Mouse (Mus musculus) embryo, embryonic 10.5 days (tissue): ENCODE results near the gene Cd3e.

Experiments used
- DNase-seq: peaks from one replicate; pipeline ENCODE4 v3.0.0-alpha.2; 2015; ENCODE audit warnings: low spot score

Gene Cd3e

GRCm38 (mm10) chr9:45015841-45016240 lies 6.4 kb upstream of the Cd3e start:
- no peak for DNase-seq

- no peak for DNase-seq
These were observed 5.5 kb upstream of the Cd3e start for GRCm38 (mm10) chr9:45014879-45015278.

GRCm38 (mm10) chr9:45011291-45011690 lies 1.9 kb upstream of the Cd3e start:
- DNase-seq, result no peak

DNA sequence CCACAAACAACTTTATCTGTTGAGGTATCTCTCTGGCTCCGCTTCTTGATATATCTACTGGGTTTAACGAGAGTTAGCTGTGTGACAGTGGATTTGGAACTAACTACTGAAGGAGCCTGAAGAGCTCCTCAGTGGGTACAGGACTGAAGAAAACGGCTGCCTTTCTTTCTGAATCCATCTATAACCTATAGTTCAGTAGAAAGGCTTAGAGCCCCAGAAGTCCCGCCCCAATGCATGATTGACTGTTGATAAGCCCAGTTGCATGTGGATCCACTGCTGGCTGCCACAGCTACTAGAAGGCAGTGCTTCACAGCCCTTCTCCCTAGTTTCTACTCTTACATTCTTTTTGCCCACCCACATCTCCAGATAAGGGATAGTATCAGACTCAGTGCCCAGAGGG lies 1.0 kb upstream of the Cd3e start:
- peak; percentile 5 for DNase-seq

GRCm38 (mm10) chr9:45008342-45008741 lies 1.1 kb downstream of the Cd3e start:
- DNase-seq, result no peak

DNA sequence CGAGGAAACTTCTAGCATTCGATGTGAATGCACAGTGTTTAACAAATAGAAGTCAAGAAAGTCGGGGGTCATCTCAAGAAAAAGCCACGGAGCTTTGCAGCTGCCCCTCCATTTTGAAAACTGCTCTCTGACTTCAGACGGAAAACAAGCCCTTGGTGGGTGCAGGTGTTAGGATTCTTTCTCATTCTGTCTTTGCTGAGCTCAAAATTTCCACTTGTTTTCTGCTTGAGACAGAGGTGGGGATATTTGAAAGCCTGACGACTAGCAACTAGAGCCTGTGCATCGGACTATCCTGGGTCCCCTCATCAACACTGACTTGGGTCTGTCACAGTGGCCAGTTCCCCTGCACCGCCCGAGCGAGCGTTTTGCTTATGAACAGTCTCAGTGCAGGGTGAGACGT lies 2.0 kb downstream of the Cd3e start:
- DNase-seq, result no peak

- no peak for DNase-seq
These were observed 9.2 kb downstream of the Cd3e start for GRCm38 (mm10) chr9:45000249-45000648.

DNA sequence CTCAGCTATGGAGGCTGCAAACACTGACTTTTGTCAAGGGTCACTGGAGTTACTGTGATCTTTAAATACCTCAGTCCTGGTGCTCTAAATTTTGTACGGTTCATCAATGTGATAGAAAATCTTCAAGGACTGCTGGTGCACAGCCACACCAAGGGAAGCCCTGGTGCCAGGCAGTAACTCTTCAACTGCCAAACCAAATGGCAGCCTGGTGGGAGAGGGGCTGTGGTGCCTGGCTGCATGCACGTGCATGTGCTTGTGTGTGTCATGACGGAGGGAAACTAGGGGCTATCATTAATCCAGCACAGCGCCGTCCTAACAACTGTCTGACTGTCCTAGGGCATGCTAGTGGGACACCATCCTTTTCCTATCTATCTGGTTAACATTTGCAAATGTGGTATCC lies 9.7 kb downstream of the Cd3e start:
- no peak for DNase-seq

DNA sequence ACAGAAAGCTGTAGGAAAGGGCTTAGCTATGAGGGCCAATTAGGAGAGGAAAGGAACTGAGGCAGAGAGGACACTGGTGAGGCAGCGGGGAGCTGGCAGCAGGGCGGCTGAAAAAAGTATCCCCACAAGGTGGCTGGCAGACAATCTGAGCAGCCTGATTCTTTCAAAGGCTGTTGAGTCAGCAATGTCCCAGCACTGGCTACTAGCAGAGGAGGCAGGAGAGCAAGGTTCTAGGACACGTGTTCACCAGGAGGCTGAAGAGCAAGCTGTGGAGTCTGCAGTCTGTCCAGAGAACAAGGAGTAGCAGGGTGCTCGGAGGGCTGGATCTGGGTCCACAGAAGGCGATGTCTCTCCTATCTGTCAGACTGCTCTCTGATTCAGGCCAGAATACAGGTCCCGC lies 10.3 kb downstream of the Cd3e start:
- no peak for DNase-seq

- no peak for DNase-seq
These were observed 11.3 kb downstream of the Cd3e start for GRCm38 (mm10) chr9:44998138-44998537.

DNA sequence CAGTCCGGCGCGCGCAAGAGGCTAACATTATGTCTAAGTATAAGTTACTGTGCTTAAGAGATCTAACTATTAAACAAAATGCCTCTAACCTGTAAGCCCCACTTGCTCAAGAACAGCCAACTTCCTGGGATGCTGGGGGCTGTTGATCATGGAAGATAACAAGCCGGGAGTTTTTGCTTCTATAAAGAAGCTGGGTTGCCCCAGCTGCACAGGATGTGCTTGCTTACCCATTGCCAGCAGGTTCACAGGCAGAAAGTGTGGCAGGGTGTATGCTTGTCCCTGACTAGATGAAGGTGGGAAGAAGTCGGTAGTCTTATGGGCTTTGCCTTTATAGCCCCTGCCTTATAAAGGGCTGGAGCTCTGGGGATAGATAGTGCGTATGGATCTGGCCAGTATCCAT lies 12.8 kb downstream of the Cd3e start:
- no peak for DNase-seq

- no peak for DNase-seq
These were observed 14.5 kb downstream of the Cd3e start for GRCm38 (mm10) chr9:44994962-44995361.

GRCm38 (mm10) chr9:44993268-44993667 lies 16.2 kb downstream of the Cd3e start:
- no peak for DNase-seq

DNA sequence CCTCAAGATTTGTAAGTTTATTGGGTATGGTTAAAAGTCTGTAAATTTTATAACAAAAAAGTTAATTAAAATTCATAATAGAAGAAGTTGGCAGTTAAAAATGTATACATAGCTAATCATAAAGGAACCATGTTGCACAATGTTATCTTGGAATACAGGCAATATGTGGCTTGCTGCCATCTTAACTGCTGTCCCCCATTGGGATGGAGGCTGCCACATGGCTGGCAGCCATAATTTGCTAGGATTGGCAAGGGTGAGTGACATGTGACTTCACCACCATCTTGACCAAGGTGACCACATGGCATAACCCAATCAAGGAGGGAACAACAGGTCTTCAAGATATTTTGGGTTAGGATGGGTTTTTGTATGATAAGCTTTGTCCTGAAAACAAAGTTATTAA lies 17.2 kb downstream of the Cd3e start:
- no peak for DNase-seq

GRCm38 (mm10) chr9:44991821-44992220 lies 17.6 kb downstream of the Cd3e start:
- no peak for DNase-seq

GRCm38 (mm10) chr9:44986976-44987375 lies 22.5 kb downstream of the Cd3e start:
- DNase-seq, result no peak

- DNase-seq, result no peak
These were observed 23.1 kb downstream of the Cd3e start for GRCm38 (mm10) chr9:44986242-44986781.

DNA sequence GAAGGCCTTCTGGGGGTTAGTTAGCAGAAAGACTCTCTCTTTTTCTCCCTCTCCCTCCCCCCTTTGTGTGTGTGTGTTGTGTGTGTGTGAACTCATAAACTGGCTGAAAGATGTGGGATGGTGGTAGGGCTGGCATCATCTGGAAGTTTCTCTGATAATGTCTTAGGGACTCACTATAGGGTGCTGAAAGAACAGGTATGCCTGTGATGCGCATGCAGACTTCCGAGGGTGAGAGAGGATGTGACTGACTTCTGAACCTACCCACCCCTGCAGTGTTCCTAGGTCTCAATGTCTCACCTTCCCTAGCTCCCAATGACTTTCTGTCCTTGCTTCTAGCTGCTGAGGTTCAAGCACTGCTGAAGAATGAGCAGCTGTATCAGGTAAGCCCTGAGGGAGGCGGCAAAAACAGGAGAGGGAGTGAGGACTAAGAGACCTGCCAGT lies 23.7 kb downstream of the Cd3e start:
- no peak for DNase-seq

- DNase-seq, result no peak
These were observed 26.4 kb downstream of the Cd3e start for GRCm38 (mm10) chr9:44983001-44983400.

DNA sequence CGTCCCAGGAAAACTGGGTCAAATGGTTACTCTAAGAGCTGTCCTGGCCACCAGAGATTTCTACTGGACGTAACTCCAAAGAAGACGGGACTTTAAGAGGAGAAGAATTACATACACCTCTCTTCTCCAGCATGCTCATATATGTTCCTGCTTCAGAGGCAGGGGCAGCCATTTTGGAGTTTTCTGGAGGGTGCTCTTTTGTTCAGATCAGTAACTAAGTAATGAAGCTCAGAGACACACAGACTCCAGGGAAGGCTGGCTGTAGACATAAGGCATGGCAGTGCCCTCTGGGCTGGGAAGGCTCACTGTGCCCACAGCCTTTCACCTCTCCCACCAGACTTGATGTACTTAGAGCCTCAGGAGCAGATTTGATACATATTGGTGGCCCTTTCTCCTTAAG lies 26.9 kb downstream of the Cd3e start:
- DNase-seq, result no peak

DNA sequence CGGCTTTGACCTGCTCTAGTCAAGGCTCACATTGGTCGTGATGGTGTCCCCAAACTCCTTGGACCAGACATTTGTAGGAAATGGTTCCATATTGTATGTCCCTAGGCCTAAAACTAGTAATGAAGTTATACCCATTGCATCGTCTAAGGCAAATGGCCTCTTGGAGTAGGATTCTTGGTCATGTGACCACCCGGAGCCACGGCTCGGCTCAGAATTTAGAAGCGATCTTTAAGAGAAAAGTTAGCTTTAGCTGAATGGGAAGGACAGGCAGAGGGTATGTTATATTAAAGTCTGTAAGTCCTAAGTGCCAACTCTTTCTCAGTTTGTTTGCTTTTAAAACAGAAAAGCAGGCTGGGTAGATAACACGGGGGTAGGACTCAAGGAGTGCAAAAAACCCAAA lies 27.3 kb downstream of the Cd3e start:
- no peak for DNase-seq

DNA sequence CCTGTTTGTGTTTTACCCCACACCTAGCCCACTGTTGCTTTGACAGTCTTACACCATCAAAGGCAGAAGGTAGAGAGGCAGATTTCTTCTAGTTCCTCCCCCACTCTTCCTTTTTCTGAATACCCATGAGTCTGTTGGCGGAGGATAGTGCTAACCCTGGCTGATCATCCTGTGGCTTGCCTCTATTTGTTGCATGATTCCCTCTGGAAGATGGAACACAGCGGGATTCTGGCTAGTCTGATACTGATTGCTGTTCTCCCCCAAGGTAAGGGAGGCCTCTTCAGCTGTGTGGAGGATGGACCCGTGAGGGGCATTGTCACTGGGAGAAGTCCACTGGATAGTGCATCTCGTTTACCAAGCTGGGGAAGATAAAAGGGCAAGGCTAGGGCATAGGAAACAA lies 27.8 kb downstream of the Cd3e start, which contains the start of gene Cd3d:
TSS of gene Cd3d (plus strand) at position 111 of the 400 bp plus-strand sequence.
- DNase-seq, result no peak

- DNase-seq, result no peak
These were observed 28.3 kb downstream of the Cd3e start for GRCm38 (mm10) chr9:44981104-44981503.

- no peak for DNase-seq
These were observed 29.2 kb downstream of the Cd3e start, which contains the start of gene Cd3g for GRCm38 (mm10) chr9:44980242-44980641. Gene Cd3g, minus strand, starts transcription at chr9:44980431.

DNA sequence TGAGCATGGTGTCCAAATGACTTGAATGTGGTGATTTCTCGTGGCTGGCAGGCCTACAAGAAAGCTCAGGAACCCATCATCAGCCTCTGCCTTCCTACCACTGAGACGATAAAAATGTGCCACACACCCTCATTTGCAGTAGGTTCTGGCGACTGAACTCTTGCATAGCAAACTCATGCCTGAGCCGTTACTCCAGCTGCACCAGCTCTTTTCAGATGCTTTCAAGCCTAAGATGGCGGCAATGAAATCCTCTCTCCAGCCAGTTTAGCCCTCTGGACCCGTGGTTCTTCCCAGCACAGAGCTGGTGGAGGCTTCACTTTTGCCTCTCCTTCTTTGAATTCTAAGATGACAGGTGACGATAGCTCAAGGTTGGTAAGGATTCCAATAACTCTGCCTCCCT lies 29.6 kb downstream of the Cd3e start:
- DNase-seq, result no peak
